Mouse (Mus musculus): ENCODE data around the gene Prr5l. TPM values are rescaled to one million over a fixed set of nuclear protein-coding genes. Genes with fewer than 3 reads are reported as not detected.

Prr5l gene
- polyA plus RNA-seq, 1 experiment, result 0.06 TPM

DNA sequence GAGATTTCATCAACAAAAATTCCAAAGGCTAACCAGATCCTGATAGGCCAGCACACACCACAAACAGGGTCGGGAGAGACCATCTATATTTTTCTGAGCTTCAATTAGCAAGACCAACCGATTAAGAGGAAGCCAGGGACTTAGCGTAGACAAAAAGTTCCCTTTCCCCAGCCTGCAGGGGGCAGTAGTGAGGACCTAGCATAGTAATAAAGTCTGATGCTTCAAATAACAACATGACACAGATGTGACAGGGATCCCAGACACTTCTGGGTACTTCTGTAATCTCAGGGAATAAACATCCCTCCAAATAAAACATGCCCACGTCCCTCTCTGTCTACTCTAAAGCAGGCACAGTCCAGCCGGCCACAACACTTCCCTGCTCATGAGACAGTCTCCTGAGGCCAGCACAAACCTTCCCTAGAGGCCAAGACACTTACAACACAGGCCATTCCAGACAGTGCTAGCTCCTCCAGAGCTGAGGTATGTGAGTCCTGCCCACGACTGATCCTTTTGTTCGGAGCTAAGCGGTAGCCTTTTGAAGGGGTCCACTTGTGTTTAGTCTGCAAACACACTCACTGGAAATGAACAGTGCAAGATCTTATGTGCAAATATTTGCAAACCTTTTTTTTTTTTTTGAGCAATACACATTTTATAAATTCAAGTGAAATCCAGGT is 167.0 kb downstream of the Prr5l start:
- Histone ChIP-seq H3K27me3 (ENCODE audit: control insufficient read depth, insufficient read depth, insufficient read length) (no peaks in the 10 kb centered on the region), H3K36me3 (ENCODE audit: control insufficient read depth, insufficient read depth) (no peaks in the 10 kb centered on the region), H3K79me2 (ENCODE audit: control insufficient read depth, insufficient read depth) (no peaks in the 10 kb centered on the region), H3K4me3 (no peak overlapping the region), H3ac (ENCODE audit: control insufficient read depth, insufficient read length) (no peak overlapping the region), H3K4me2 (ENCODE audit: low read depth) (no peak overlapping the region)
- TF ChIP-seq E2F4 (IDR thresholded peaks at IDR 0.05; ENCODE audit: insufficient read depth), result no peak
- no peak for TF ChIP-seq SRF (IDR thresholded peaks at IDR 0.05; ENCODE audit: control insufficient read depth, insufficient read length, low read depth)

DNA sequence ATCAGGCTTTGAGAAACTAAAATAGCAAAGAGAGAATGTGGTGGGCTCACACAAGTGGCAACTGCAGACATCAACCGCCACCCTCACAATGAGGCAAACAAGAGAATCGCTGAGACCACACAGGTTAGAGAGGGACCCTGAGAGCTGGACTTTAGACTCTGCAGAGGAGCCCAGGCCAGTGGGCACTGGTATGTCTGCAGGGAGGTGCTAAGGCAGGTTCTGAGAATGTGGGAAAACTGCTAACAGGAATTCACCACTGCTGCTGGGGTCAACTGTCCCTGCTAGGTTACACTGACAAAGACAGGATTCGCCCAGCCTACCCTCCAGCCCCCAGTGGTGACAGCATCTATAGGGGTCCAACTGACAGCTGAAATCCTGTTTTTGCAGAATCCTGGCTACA is 171.2 kb downstream of the Prr5l start:
- no peak overlapping the region for H3K4me2 ChIP-seq (ENCODE audit: low read depth)
- H3K36me3 ChIP-seq (ENCODE audit: control insufficient read depth, insufficient read depth), result no peaks in the 10 kb centered on the region
- H3K79me2 ChIP-seq (ENCODE audit: control insufficient read depth, insufficient read depth), result no peaks in the 10 kb centered on the region
- H3K4me3 ChIP-seq, result no peak overlapping the region
- no peak overlapping the region for H3ac ChIP-seq (ENCODE audit: control insufficient read depth, insufficient read length)
- peaks cover 4% of the 10 kb centered on the region for H3K27me3 ChIP-seq (ENCODE audit: control insufficient read depth, insufficient read depth, insufficient read length)
- TF ChIP-seq CEBPB (IDR thresholded peaks at IDR 0.05; ENCODE audit: insufficient read depth, poor library complexity, severe bottlenecking), result no peak
- TF ChIP-seq REST (IDR thresholded peaks at IDR 0.05; ENCODE audit: insufficient read depth, insufficient read length), result no peak
- no peak for TF ChIP-seq MYOD1 (IDR thresholded peaks at IDR 0.05; ENCODE audit: control insufficient read depth in 1 of 3, insufficient read length in 2 of 3, low read depth in 2 of 3)
- no peak for TF ChIP-seq POLR2AphosphoS2 (IDR thresholded peaks at IDR 0.05; ENCODE audit: insufficient read length, low read depth)
- TF ChIP-seq USF1 (IDR thresholded peaks at IDR 0.05; ENCODE audit: low read depth), result no peak
- no peak for TF ChIP-seq POLR2A (IDR thresholded peaks at IDR 0.05; ENCODE audit: insufficient read length, low read depth)
- no peak for TF ChIP-seq MYOG (IDR thresholded peaks at IDR 0.05; ENCODE audit: control insufficient read depth in 1 of 3, insufficient read depth in 1 of 3, insufficient read length in 2 of 3, low read depth in 2 of 3)
- TF ChIP-seq TCF12 (IDR thresholded peaks at IDR 0.05; ENCODE audit: insufficient read depth, poor library complexity, severe bottlenecking), result no peak
- no peak for TF ChIP-seq E2F4 (IDR thresholded peaks at IDR 0.05; ENCODE audit: insufficient read depth)
- TF ChIP-seq SRF (IDR thresholded peaks at IDR 0.05; ENCODE audit: control insufficient read depth, insufficient read length, low read depth), result no peak
- no peak for TF ChIP-seq TCF3 (IDR thresholded peaks at IDR 0.05; ENCODE audit: insufficient read length, low read depth)

DNA sequence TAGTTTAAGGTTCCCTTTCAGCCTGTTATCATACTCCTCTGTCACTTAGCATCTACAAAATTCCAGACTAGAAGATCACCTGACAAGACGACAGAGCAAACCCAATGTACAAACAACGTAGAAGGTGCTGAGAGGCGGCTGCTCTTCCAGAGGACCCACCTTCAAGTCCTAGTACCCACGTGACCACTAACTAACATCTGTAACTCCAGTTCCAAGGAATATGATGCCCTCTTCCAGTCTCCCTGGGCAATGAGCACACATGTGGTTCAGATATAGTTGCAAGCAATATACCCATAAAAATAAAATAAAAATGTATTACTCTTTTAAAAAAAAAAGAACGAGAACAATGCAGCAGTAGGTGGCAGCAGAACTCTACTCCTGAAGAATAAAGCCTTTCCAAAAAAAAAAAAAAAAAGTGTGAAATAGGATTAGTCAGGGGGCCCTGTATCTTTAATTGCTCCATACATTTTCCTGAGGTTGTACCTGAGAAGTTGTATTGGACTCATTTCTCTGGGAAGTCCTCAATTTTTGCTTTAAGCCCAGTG is 176.8 kb downstream of the Prr5l start:
- TF ChIP-seq SRF (IDR thresholded peaks at IDR 0.05; ENCODE audit: control insufficient read depth, insufficient read length, low read depth) (no peak), POLR2A (IDR thresholded peaks at IDR 0.05; ENCODE audit: insufficient read length, low read depth) (no peak), POLR2AphosphoS2 (IDR thresholded peaks at IDR 0.05; ENCODE audit: insufficient read length, low read depth) (no peak), MAX (IDR thresholded peaks at IDR 0.05; ENCODE audit: low read depth) (no peak), REST (IDR thresholded peaks at IDR 0.05; ENCODE audit: insufficient read depth, insufficient read length) (no peak), USF1 (IDR thresholded peaks at IDR 0.05; ENCODE audit: low read depth) (no peak)
- no peak overlapping the region for H3K4me2 ChIP-seq (ENCODE audit: low read depth)
- H3K79me2 ChIP-seq (ENCODE audit: control insufficient read depth, insufficient read depth), result no peaks in the 10 kb centered on the region
- H3K36me3 ChIP-seq (ENCODE audit: control insufficient read depth, insufficient read depth), result no peaks in the 10 kb centered on the region
- peaks cover 9% of the 10 kb centered on the region for H3K27me3 ChIP-seq (ENCODE audit: control insufficient read depth, insufficient read depth, insufficient read length)
- no peak overlapping the region for H3K4me3 ChIP-seq
- no peak overlapping the region for H3ac ChIP-seq (ENCODE audit: control insufficient read depth, insufficient read length)

DNA sequence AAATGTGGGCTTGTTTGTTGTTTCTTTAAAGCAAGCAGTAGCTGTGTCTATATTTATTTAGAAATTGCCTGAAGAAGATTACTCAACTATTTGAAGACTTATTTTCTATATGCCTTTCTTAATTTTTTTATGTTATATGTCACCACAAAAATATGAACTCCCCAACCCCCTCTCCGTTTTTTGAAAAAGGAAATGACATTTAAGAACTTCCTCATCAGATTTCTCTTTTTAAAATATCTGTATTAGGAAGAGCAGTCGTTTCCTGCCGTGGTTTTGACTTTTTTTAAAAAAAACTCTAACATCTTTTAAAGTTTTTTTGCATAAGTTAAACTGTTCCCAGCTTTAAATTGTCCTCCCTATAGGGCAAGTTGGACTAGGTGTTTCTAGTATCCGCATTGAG is 183.5 kb downstream of the Prr5l start:
- H3K27me3 ChIP-seq (ENCODE audit: control insufficient read depth, insufficient read depth, insufficient read length), result no peaks in the 10 kb centered on the region
- H3K79me2 ChIP-seq (ENCODE audit: control insufficient read depth, insufficient read depth), result no peaks in the 10 kb centered on the region
- no peak overlapping the region for H3ac ChIP-seq (ENCODE audit: control insufficient read depth, insufficient read length)
- peaks cover 12% of the 10 kb centered on the region for H3K36me3 ChIP-seq (ENCODE audit: control insufficient read depth, insufficient read depth)
- no peak for TF ChIP-seq MYOG (IDR thresholded peaks at IDR 0.05; ENCODE audit: control insufficient read depth in 1 of 3, insufficient read depth in 1 of 3, insufficient read length in 2 of 3, low read depth in 2 of 3)
- TF ChIP-seq MYOD1 (IDR thresholded peaks at IDR 0.05; ENCODE audit: control insufficient read depth in 1 of 3, insufficient read length in 2 of 3, low read depth in 2 of 3), result no peak
- TF ChIP-seq E2F4 (IDR thresholded peaks at IDR 0.05; ENCODE audit: insufficient read depth), result no peak
- no peak for TF ChIP-seq POLR2A (IDR thresholded peaks at IDR 0.05; ENCODE audit: insufficient read length, low read depth)
- TF ChIP-seq POLR2AphosphoS2 (IDR thresholded peaks at IDR 0.05; ENCODE audit: insufficient read length, low read depth), result no peak
- no peak for TF ChIP-seq MAX (IDR thresholded peaks at IDR 0.05; ENCODE audit: low read depth)
- no peak for TF ChIP-seq TCF3 (IDR thresholded peaks at IDR 0.05; ENCODE audit: insufficient read length, low read depth)
- TF ChIP-seq TCF12 (IDR thresholded peaks at IDR 0.05; ENCODE audit: insufficient read depth, poor library complexity, severe bottlenecking), result no peak
- no peak for TF ChIP-seq REST (IDR thresholded peaks at IDR 0.05; ENCODE audit: insufficient read depth, insufficient read length)
- TF ChIP-seq SRF (IDR thresholded peaks at IDR 0.05; ENCODE audit: control insufficient read depth, insufficient read length, low read depth), result no peak
- no peak for TF ChIP-seq CEBPB (IDR thresholded peaks at IDR 0.05; ENCODE audit: insufficient read depth, poor library complexity, severe bottlenecking)
- H3K4me2 ChIP-seq (ENCODE audit: low read depth), result no peak overlapping the region
- no peak overlapping the region for H3K4me3 ChIP-seq

DNA sequence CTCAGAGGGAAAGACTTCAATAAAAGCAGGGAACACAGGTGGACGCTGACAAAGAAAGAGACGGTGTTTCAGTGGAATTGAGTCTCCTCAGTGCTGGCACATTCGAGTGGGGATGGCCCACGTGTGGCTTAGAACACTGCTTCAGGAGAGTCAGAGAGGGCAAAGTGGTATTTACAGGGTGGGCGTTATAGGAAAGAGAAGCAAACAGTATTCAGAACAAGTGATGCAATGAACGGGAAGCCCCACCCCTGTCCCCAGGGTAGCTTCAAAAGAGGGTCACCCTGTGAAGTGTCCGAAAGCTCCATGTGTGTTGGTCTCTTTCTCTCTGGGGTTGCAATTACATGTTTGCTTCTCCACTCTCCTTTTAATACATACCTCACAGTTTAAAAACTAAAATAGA is 187.2 kb downstream of the Prr5l start:
- H3K79me2 ChIP-seq (ENCODE audit: control insufficient read depth, insufficient read depth), result no peaks in the 10 kb centered on the region
- no peak for TF ChIP-seq CEBPB (IDR thresholded peaks at IDR 0.05; ENCODE audit: insufficient read depth, poor library complexity, severe bottlenecking)
- TF ChIP-seq POLR2AphosphoS2 (IDR thresholded peaks at IDR 0.05; ENCODE audit: insufficient read length, low read depth), result no peak
- no peak for TF ChIP-seq MAX (IDR thresholded peaks at IDR 0.05; ENCODE audit: low read depth)
- TF ChIP-seq SRF (IDR thresholded peaks at IDR 0.05; ENCODE audit: control insufficient read depth, insufficient read length, low read depth), result no peak
- no peak for TF ChIP-seq MYOD1 (IDR thresholded peaks at IDR 0.05; ENCODE audit: control insufficient read depth in 1 of 3, insufficient read length in 2 of 3, low read depth in 2 of 3)
- TF ChIP-seq MYOG (IDR thresholded peaks at IDR 0.05; ENCODE audit: control insufficient read depth in 1 of 3, insufficient read depth in 1 of 3, insufficient read length in 2 of 3, low read depth in 2 of 3), result no peak
- no peak for TF ChIP-seq USF1 (IDR thresholded peaks at IDR 0.05; ENCODE audit: low read depth)
- TF ChIP-seq E2F4 (IDR thresholded peaks at IDR 0.05; ENCODE audit: insufficient read depth), result no peak
- no peak for TF ChIP-seq REST (IDR thresholded peaks at IDR 0.05; ENCODE audit: insufficient read depth, insufficient read length)
- no peak for TF ChIP-seq TCF12 (IDR thresholded peaks at IDR 0.05; ENCODE audit: insufficient read depth, poor library complexity, severe bottlenecking)
- no peak for TF ChIP-seq TCF3 (IDR thresholded peaks at IDR 0.05; ENCODE audit: insufficient read length, low read depth)
- TF ChIP-seq POLR2A (IDR thresholded peaks at IDR 0.05; ENCODE audit: insufficient read length, low read depth), result no peak
- H3K36me3 ChIP-seq (ENCODE audit: control insufficient read depth, insufficient read depth), result peaks cover 22% of the 10 kb centered on the region
- no peaks in the 10 kb centered on the region for H3K27me3 ChIP-seq (ENCODE audit: control insufficient read depth, insufficient read depth, insufficient read length)
- H3ac ChIP-seq (ENCODE audit: control insufficient read depth, insufficient read length), result no peak overlapping the region
- H3K4me2 ChIP-seq (ENCODE audit: low read depth), result no peak overlapping the region
- H3K4me3 ChIP-seq, result no peak overlapping the region
